Mouse (Mus musculus): Measurements from ENCODE around the gene Cyp26a1.

The Cyp26a1 gene

GRCm38 (mm10) chr19:37697651-37698272 lies at the start of gene Cyp26a1:
TSS of gene Cyp26a1 (plus strand) at chr19:37697798.
- DNase-seq (ENCODE audit: low spot score in 2 of 2): no peak

- no peak for DNase-seq (ENCODE audit: low spot score in 2 of 2)
Observed at GRCm38 (mm10) chr19:37647994-37648393, 49.6 kb upstream of the Cyp26a1 start.

GRCm38 (mm10) chr19:37650526-37650925 lies 47.1 kb upstream of the Cyp26a1 start:
- no peak for DNase-seq (ENCODE audit: low spot score in 2 of 2)

- no peak for DNase-seq (ENCODE audit: low spot score in 2 of 2)
Observed at GRCm38 (mm10) chr19:37654012-37654411, 43.6 kb upstream of the Cyp26a1 start.

GRCm38 (mm10) chr19:37656441-37656840 lies 41.2 kb upstream of the Cyp26a1 start:
- peak in 1 of 2 experiments; percentile 27 for DNase-seq (ENCODE audit: low spot score in 2 of 2)

GRCm38 (mm10) chr19:37665256-37665655 lies 32.3 kb upstream of the Cyp26a1 start:
- DNase-seq (ENCODE audit: low spot score in 2 of 2): no peak

GRCm38 (mm10) chr19:37667855-37668594 lies 29.6 kb upstream of the Cyp26a1 start:
- peak in 1 of 2 experiments; percentile 26 for DNase-seq (ENCODE audit: low spot score in 2 of 2)

GRCm38 (mm10) chr19:37668657-37669056 lies 28.9 kb upstream of the Cyp26a1 start:
- no peak for DNase-seq (ENCODE audit: low spot score in 2 of 2)

GRCm38 (mm10) chr19:37669486-37669885 lies 28.1 kb upstream of the Cyp26a1 start:
- DNase-seq (ENCODE audit: low spot score in 2 of 2): no peak

GRCm38 (mm10) chr19:37673393-37673792 lies 24.2 kb upstream of the Cyp26a1 start:
- no peak for DNase-seq (ENCODE audit: low spot score in 2 of 2)

GRCm38 (mm10) chr19:37685281-37685680 lies 12.3 kb upstream of the Cyp26a1 start, which contains the start of gene Cyp26c1:
TSS of gene Cyp26c1 (plus strand) at chr19:37685581.
- no peak for DNase-seq (ENCODE audit: low spot score in 2 of 2)

- no peak for DNase-seq (ENCODE audit: low spot score in 2 of 2)
Observed at GRCm38 (mm10) chr19:37686347-37686746, 11.3 kb upstream of the Cyp26a1 start.

- DNase-seq (ENCODE audit: low spot score in 2 of 2): no peak
Observed at GRCm38 (mm10) chr19:37686941-37687850, 10.4 kb upstream of the Cyp26a1 start.

- DNase-seq (ENCODE audit: low spot score in 2 of 2): no peak
Observed at GRCm38 (mm10) chr19:37689478-37689877, 8.1 kb upstream of the Cyp26a1 start.

- no peak for DNase-seq (ENCODE audit: low spot score in 2 of 2)
Observed at GRCm38 (mm10) chr19:37690716-37691115, 6.9 kb upstream of the Cyp26a1 start.

- no peak for DNase-seq (ENCODE audit: low spot score in 2 of 2)
Observed at GRCm38 (mm10) chr19:37692879-37693278, 4.7 kb upstream of the Cyp26a1 start.

GRCm38 (mm10) chr19:37695146-37695545 lies 2.5 kb upstream of the Cyp26a1 start:
- DNase-seq (ENCODE audit: low spot score in 2 of 2): no peak

- no peak for DNase-seq (ENCODE audit: low spot score in 2 of 2)
Observed at GRCm38 (mm10) chr19:37695762-37696602, 1.6 kb upstream of the Cyp26a1 start.

- no peak for DNase-seq (ENCODE audit: low spot score in 2 of 2)
Observed at GRCm38 (mm10) chr19:37696603-37697334, 829 bp upstream of the Cyp26a1 start.

GRCm38 (mm10) chr19:37697335-37697636 lies 312 bp upstream of the Cyp26a1 start:
- DNase-seq (ENCODE audit: low spot score in 2 of 2): no peak

Measured in spleen, postnatal 4 days (tissue).